Mouse (Mus musculus): Measurements from ENCODE around the gene Mybpc2.

GRCm38 (mm10) chr7:44534242-44534641 lies 9.8 kb upstream of the Mybpc2 start:
- no peak for TF ChIP-seq CTCF (IDR thresholded peaks at IDR 0.05; ENCODE audit: borderline replicate concordance, extremely low read depth, insufficient read depth, insufficient read length)
- no peak for TF ChIP-seq POLR2A (IDR thresholded peaks at IDR 0.05; ENCODE audit: borderline replicate concordance, extremely low read depth, insufficient read depth, insufficient read length, poor library complexity, severe bottlenecking)
